Mouse (Mus musculus) megakaryocyte, embryonic 14.5 days (primary cell): Measurements from ENCODE around the gene Fam129b.

Source experiments
- FLI1 ChIP-seq: IDR thresholded peaks from 2 replicates; pipeline ENCODE4 v1.6.1; 2012; ENCODE audit warnings: low read length, inconsistent platforms, mixed read lengths
- GATA1 ChIP-seq: IDR thresholded peaks from 3 replicates; pipeline ENCODE4 v1.6.1; 2012; ENCODE audit warnings: mixed read lengths, low read length, inconsistent platforms, borderline replicate concordance

- TF ChIP-seq GATA1 (no peak), FLI1 (no peak)
These were observed 86.4 kb downstream of the Fam129b start for GRCm38 (mm10) chr2:32962062-32962874.
